Mouse (Mus musculus): ENCODE results near the gene Prr14l. TPM values are rescaled to one million over a fixed set of nuclear protein-coding genes. Genes with fewer than 3 reads are reported as not detected.

The Prr14l gene
- polyA plus RNA-seq (2011; ENCODE audit: insufficient read depth, insufficient read length, low replicate concordance, missing spikeins) = 18.3 and 27.6 TPM in 2 replicates

DNA sequence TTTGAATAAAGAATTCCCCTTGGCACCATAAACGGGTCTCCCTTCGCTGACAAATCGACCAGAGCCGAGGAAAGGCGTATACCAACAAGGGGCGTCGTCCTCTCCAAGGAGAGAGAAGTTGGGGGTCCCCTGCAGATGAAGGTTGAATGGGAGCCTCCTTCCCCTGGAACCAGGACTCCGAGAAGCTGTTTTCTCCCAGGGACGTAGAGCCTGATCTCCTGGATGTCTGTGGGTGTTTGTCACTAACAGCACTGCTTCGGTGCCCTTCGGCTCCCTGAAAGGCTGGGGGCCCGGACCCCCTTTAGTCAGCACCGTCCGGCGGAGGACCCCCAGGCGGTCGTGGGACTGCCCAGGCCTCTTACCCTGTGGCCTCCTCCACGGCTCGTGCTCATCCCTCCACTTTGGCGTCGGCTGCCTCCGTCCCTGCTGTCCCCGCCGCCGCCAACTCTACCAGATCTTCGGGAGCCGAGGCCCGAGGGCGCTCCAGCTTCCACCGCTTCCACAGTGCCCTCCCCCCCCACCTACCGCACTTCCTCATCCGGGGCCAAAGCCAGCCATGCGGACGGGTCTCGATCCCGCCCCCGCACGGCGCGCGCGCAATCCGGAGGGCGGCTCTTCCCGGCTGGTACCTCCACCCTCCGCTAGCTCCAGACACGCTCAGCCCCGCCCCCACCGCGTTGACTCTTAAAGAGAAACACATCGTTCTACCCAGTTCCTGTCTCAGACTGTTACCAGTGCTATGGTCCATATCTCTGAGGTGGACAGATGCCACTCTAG is at the start of gene Prr14l:
Gene Prr14l (minus strand): TSS at position 526 of the 777 bp plus-strand sequence.
- Histone ChIP-seq H3K27ac (ENCODE audit: control insufficient read depth, insufficient read depth, low read depth, low read length, poor library complexity) (peak within 1 kb of the TSS; percentile 88), H3K4me1 (ENCODE audit: control insufficient read depth, insufficient read depth, low read length) (no peaks in the 10 kb centered on the region; the same call in 1 of the 2 replicates), H3K4me3 (replicated peaks; ENCODE audit: control insufficient read depth, low read depth, low read length) (peak within 1 kb of the TSS; percentile 93)
- under 1% methylated on average over 51 of the region's 51 CpGs for WGBS
- TF ChIP-seq POLR2A (IDR thresholded peaks at IDR 0.05; ENCODE audit: borderline replicate concordance, control insufficient read depth, low read depth, low read length) = peak; percentile 96; the same call in 1 of the 2 replicates
- TF ChIP-seq CTCF (IDR thresholded peaks at IDR 0.05; ENCODE audit: control insufficient read depth, insufficient read depth, low read length) = no peak; the same call in 1 of the 2 replicates

DNA sequence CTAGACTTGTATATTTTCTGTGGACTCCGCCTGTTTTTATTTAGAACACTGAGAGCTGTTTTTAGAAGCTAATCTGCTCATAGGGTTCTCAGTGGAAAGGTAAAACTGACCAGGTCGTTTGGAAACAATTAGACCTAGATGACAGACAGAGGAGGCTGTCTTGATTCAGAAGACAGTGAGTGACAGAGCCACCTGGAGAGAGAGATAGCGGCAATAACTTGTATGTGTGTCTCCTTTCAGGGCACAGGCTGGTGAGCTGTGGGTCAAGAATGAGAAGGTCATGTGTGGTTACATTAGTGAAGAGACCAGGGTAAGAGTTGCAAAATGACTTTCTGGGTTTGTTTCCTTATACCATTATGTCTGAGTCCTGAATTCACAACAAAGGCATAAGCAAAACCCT is 32.7 kb upstream of the Prr14l start:
- no peaks in the 10 kb centered on the region for H3K4me1 ChIP-seq (ENCODE audit: control insufficient read depth, insufficient read depth, low read length)
- WGBS = 72% methylated on average over 3 of the region's 3 CpGs

DNA sequence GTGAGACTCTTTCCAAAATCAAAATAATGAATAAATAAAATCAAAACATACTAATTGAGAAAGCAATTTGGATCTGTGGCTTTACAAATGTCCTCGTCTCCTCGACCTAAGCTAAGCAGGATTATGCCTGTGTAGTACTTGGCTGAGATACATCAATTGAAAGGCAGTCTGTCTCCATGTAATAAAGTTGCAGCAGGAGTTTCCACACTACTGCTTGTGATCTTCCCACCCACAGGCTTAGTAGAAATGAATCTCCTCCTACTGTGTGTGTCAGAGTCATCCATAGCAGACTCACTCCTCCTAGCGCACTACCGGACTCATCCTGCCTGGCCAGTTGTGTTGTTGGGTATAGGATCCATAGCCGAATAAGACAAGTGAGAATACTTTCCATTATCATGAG is 18.3 kb upstream of the Prr14l start:
- TF ChIP-seq CTCF (IDR thresholded peaks at IDR 0.05; ENCODE audit: control insufficient read depth, insufficient read depth, low read length) (no peak), POLR2A (IDR thresholded peaks at IDR 0.05; ENCODE audit: borderline replicate concordance, control insufficient read depth, low read depth, low read length) (no peak)
- Histone ChIP-seq H3K27ac (ENCODE audit: control insufficient read depth, insufficient read depth, low read depth, low read length, poor library complexity) (no peak overlapping the region), H3K4me3 (replicated peaks; ENCODE audit: control insufficient read depth, low read depth, low read length) (no peak overlapping the region), H3K4me1 (ENCODE audit: control insufficient read depth, insufficient read depth, low read length) (no peaks in the 10 kb centered on the region)
- WGBS = 94% methylated on average over 5 of the region's 5 CpGs

More for the DNA sequence above, 32.7 kb upstream of the Prr14l start:
- H3K27ac ChIP-seq (ENCODE audit: control insufficient read depth, insufficient read depth, low read depth, low read length, poor library complexity) = no peak overlapping the region
- no peak overlapping the region for H3K4me3 ChIP-seq (replicated peaks; ENCODE audit: control insufficient read depth, low read depth, low read length)
- TF ChIP-seq CTCF (IDR thresholded peaks at IDR 0.05; ENCODE audit: control insufficient read depth, insufficient read depth, low read length) (no peak), POLR2A (IDR thresholded peaks at IDR 0.05; ENCODE audit: borderline replicate concordance, control insufficient read depth, low read depth, low read length) (no peak)

DNA sequence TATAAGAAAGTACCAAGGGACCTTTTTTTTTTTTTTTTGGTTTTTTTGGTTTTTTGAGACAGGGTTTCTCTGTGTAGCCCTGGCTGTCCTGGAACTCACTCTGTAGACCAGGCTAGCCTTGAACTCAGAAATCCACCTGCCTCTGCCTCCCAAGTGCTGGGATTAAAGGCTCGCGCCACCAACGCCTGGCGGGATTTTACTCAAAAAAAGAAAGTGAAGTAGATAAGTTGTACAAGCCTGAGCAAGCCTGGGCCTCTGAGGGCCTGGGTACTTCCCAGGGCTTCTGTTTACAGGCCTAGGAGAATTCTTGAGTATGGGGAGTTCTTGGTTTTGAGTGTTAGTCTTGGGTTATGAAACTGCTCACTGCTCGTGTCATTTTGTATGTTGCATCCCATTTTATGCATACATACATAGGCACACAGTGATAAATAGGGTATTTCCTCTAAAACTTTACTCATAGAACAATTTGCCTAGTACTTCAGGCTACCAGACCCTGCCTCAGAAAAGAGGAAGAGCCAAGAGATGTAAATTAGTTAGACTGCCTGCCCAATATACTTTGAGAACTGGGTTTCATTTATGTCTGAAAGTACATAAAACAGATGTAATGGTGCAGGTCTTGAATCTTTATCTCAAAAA is 15.5 kb upstream of the Prr14l start:
- TF ChIP-seq POLR2A (IDR thresholded peaks at IDR 0.05; ENCODE audit: borderline replicate concordance, control insufficient read depth, low read depth, low read length) (no peak), CTCF (IDR thresholded peaks at IDR 0.05; ENCODE audit: control insufficient read depth, insufficient read depth, low read length) (no peak)
- no peak overlapping the region for H3K4me3 ChIP-seq (replicated peaks; ENCODE audit: control insufficient read depth, low read depth, low read length)
- no peak overlapping the region for H3K27ac ChIP-seq (ENCODE audit: control insufficient read depth, insufficient read depth, low read depth, low read length, poor library complexity)
- no peaks in the 10 kb centered on the region for H3K4me1 ChIP-seq (ENCODE audit: control insufficient read depth, insufficient read depth, low read length)
- 94% methylated on average over 5 of the region's 5 CpGs for WGBS

DNA sequence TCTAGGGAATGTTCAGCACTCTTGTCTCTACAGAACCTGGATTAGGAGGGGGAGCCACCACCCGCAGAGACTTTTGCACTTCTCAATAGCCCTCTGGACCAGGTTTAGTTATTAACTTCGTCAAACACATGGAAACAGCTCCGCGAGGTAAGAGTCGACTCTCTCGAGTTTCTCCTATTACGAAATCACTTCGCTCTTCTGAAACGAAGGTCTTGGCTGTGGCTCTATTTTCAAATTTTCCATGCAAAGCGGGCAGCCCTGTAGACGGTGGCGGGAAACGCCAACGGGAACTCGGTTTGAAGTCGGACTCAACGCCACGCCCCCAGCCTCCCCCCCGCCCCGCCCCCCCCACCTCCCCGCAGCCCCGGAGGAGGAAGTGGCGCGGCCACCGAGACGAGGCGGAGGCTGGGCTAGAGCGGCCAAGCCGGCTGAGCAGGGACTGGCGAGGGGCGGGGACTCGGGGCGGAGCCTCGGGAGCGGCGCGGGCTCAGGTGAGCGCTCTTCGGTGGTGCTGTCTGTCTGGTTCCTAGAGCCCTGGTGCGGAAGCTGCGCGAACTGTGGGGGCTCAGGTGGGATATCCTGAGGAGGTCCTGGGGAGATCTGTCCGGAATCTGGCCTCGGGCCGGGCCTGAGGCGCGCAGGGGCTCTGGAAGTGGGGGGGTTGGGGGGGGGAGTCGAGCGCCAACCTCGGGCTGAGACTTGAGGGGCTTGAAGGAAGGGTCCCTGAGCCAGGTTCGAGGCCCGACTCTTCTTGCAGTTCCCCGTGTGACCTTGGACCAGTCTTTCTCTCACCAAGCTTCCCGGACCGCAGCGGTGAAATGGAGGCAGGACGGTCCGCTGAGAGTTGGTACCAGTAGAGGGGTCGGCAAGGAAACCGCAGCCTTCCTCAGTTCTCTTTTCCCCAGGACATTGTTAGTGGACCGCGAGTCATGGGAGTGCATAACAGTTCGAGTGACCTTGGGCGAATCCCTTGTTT is 9.5 kb upstream of the Prr14l start, which contains the start of gene Depdc5:
Gene Depdc5 (plus strand): TSS at position 449 of the 976 bp plus-strand sequence.
- H3K27ac ChIP-seq (ENCODE audit: control insufficient read depth, insufficient read depth, low read depth, low read length, poor library complexity) = peak within 1 kb of the TSS; percentile 18
- H3K4me3 ChIP-seq (replicated peaks; ENCODE audit: control insufficient read depth, low read depth, low read length) = peak within 1 kb of the TSS; percentile 82
- under 1% methylated on average over 64 of the region's 64 CpGs for WGBS
- H3K4me1 ChIP-seq (ENCODE audit: control insufficient read depth, insufficient read depth, low read length) = no peaks in the 10 kb centered on the region; the same call in 1 of the 2 replicates
- TF ChIP-seq CTCF (IDR thresholded peaks at IDR 0.05; ENCODE audit: control insufficient read depth, insufficient read depth, low read length) (no peak), POLR2A (IDR thresholded peaks at IDR 0.05; ENCODE audit: borderline replicate concordance, control insufficient read depth, low read depth, low read length) (peak; percentile 67; the same call in 1 of the 2 replicates)

DNA sequence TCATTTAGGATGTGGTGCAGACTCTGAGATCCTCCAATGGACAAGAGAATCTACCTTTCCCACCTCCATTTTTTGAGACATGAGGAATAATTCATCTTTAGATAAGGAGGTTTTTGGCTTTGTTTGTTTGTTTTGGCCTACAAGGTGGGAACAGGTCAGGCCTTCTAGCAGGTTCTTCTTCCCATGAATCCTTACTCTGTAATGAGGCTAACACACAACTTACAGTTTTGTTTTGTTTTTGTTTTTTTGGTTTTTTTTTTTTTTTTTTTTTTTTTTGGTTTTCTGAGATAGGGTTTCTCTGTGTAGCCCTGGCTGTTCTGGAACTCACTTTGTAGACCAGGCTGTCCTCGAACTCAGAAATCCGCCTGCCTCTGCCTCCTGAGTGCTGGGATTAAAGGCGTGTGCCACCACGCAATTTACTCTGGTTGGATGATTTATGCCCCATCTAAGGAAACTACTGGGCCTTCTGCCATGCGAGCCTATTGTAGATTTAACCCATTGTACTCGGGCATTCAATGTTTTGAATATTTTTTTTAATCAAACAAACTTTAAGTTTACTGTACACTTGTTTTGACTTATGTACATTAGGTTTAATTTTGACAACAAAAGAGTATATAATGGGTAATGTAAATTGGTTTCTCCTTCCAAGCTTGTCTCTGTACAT is 8.5 kb upstream of the Prr14l start:
- Histone ChIP-seq H3K27ac (ENCODE audit: control insufficient read depth, insufficient read depth, low read depth, low read length, poor library complexity) (no peak overlapping the region), H3K4me1 (ENCODE audit: control insufficient read depth, insufficient read depth, low read length) (no peaks in the 10 kb centered on the region; the same call in 1 of the 2 replicates), H3K4me3 (replicated peaks; ENCODE audit: control insufficient read depth, low read depth, low read length) (no peak overlapping the region)
- 43% methylated on average over 6 of the region's 6 CpGs for WGBS
- TF ChIP-seq POLR2A (IDR thresholded peaks at IDR 0.05; ENCODE audit: borderline replicate concordance, control insufficient read depth, low read depth, low read length) (no peak), CTCF (IDR thresholded peaks at IDR 0.05; ENCODE audit: control insufficient read depth, insufficient read depth, low read length) (no peak)

DNA sequence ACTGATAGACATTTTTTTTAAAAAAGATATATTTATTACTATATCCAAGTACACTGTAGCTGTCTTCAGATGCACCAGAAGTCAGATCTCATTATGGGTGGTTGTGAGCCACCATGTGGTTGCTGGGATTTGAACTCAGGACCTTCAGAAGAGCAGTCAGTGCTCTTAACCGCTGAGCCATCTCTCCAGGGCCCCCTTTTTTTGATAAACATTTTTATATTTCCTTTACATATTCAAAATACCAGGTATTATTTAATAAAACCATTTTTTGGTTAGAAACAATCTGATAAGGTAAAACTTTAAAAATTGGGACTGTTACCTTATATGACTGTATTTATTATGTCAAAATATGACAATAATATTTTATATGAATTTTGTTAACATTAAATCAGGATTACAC is 7.0 kb upstream of the Prr14l start:
- TF ChIP-seq POLR2A (IDR thresholded peaks at IDR 0.05; ENCODE audit: borderline replicate concordance, control insufficient read depth, low read depth, low read length) (no peak), CTCF (IDR thresholded peaks at IDR 0.05; ENCODE audit: control insufficient read depth, insufficient read depth, low read length) (no peak)
- H3K4me3 ChIP-seq (replicated peaks; ENCODE audit: control insufficient read depth, low read depth, low read length) = no peak overlapping the region
- 95% methylated on average over 1 of the region's 1 CpGs for WGBS
- no peaks in the 10 kb centered on the region; the same call in 1 of the 2 replicates for H3K4me1 ChIP-seq (ENCODE audit: control insufficient read depth, insufficient read depth, low read length)
- no peak overlapping the region for H3K27ac ChIP-seq (ENCODE audit: control insufficient read depth, insufficient read depth, low read depth, low read length, poor library complexity)
